Mouse (Mus musculus): Measurements from ENCODE around the gene Agtpbp1.

DNA sequence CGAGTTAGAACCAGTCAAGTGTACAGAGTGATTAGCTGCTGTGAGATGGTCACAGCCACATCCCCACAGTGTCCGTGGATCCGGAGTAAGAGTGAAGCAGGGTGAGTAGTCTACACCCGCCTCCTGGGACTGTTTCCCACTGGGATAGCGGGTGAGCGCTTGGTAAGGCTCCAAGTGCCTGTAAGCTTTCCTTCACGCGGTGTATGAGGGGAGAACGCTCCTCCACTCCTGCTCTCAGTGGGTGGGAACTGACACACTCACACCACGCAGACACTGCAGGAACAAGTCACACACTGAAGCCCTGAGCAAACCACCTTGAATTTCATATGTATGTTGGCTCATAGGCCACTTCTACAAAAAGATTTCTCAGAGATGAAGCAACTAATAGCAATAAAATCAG is 134.2 kb downstream of the Agtpbp1 start:
- TF ChIP-seq CTCF (IDR thresholded peaks at IDR 0.05; ENCODE audit: control insufficient read depth, insufficient read depth, insufficient replicate concordance, low read depth, low read length): no peak
- no peak for TF ChIP-seq POLR2A (IDR thresholded peaks at IDR 0.05; ENCODE audit: control insufficient read depth, low read depth, low read length)
